ENCODE assay signal across 8 mouse cellular contexts in the genomic region with DNA sequence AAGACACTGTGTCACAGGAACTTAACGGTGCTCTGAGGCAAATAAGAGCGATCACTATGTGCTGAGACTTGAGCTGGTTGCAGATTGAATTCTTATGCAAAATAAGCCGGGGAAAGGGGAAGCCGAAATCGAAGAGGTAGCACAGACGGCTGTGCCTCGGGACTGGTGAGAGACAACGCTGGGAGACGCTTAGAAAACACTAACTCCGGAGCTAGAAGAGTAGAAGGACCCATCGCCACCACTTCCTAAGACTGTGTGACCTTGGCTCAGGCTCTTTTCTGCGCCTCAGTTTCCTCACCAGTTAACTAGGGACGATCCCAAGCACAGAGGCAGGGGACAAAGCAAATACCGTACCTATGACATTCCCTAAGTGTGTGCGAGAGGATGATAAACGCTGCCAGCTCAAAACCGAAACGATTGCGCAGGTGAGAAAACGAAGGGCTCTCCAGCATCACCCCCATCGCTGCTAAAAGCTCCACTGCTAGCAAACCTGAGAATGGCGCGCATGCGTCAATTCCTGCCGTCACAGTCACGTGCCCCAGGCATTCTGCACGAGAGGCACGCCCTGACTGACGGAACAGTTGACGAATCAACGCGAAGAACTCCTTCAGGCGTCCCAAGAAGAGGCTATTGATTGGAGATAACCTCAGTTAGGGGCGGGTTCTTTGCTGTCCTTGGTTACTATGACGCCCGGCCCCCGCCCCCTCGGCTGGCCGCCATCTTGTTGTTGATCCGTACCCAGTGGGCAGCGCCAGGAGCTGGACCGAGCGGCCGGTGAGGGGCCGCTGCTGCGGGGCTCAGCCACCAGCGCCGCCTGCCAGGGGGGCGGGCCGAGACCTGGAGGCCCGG. TPM values are rescaled to one million over a fixed set of nuclear protein-coding genes. Genes with fewer than 3 reads are reported as not detected.
DNase-seq lines count a peak whose midpoint lies in the region; ATAC-seq and TF ChIP-seq lines count a peak whose summit lies in the region.

A gene (plus strand): TSS at position 580 of the 849 bp plus-strand sequence.

- CTCF ChIA-PET in Patski (lab: Charles Lee) = interaction anchor here (0.7 to 1.2 kb wide), 5 partner anchors 15 to 98 kb away, joined by 3 to 4 read pairs (median 3); no protein-coding TSS in a partner anchor

- ATAC-seq in Patski = peak; percentile 91
- peak; percentile 99 for ATAC-seq in hindbrain, embryonic 13.5 days (ENCODE audit: low FRiP score)

- no peaks in the 10 kb centered on the region for H3K36me3 ChIP-seq in hindbrain, embryonic 13.5 days

- DNase-seq in Patski (ENCODE audit: low read depth, low spot score) = peak; percentile 99
- peak; percentile 100 for DNase-seq in cerebellum, postnatal 14 days
- peak; percentile 100 for DNase-seq in frontal cortex, postnatal 14 days (ENCODE audit: low spot score in 2 of 2)
- DNase-seq in layer of hippocampus, postnatal 25 days (ENCODE audit: extremely low spot score in 1 of 2, low spot score in 1 of 2) = peak; percentile 99 to 100
- DNase-seq in lung, postnatal 25 days (ENCODE audit: low spot score) = peak; percentile 100
- DNase-seq in retina, embryonic 14.5 days (ENCODE audit: low spot score) = peak; percentile 100
- DNase-seq in thymus, postnatal 4 days = peak; percentile 99

- in situ Hi-C loops in Patski (cut with MboI; ENCODE audit: low pct_unique_long_range_greater_than_20kb) = no loop called here

- peak within 1 kb of the TSS; percentile 97 for H3K27ac ChIP-seq in hindbrain, embryonic 13.5 days

- no peak for TF ChIP-seq CTCF in Patski (IDR thresholded peaks at IDR 0.05)

- peaks cover 4% of the 10 kb centered on the region for H3K27me3 ChIP-seq in Patski
- 0 out of 2 replicates have a peak, but pooled peaks cover 7% of the 10 kb centered on the region for H3K27me3 ChIP-seq in hindbrain, embryonic 13.5 days

- POLR2A ChIA-PET in Patski (lab: Charles Lee) = interaction anchor here (0.6 to 1.4 kb wide), 5 partner anchors 10 to 97 kb away, joined by 3 to 4 read pairs (median 4); a partner anchor contains a TSS

- peak within 1 kb of the TSS; percentile 81 for H3K4me2 ChIP-seq in hindbrain, embryonic 13.5 days

- peak within 1 kb of the TSS; percentile 97 for H3K4me3 ChIP-seq in hindbrain, embryonic 13.5 days

- H3K9me3 ChIP-seq in hindbrain, embryonic 13.5 days = no peaks in the 10 kb centered on the region

- under 1% methylated on average over 51 of the region's 51 CpGs for WGBS in hindbrain, embryonic 13.5 days

- peak within 1 kb of the TSS; percentile 98 for H3K9ac ChIP-seq in hindbrain, embryonic 13.5 days

- H3K4me1 ChIP-seq in hindbrain, embryonic 13.5 days (replicated peaks) = peaks cover 34% of the 10 kb centered on the region

RNA-seq across cellular contexts. Expression of the gene that starts here (rescaled TPM):
- polyA plus RNA-seq in Patski (2021) = 83.8 TPM
- polyA plus RNA-seq in hindbrain, embryonic 13.5 days (2015; fragmentation: Nextera tagmentation; extraction: Ambion mirVana) = 103 and 107 TPM in 2 replicates
- total RNA-seq in layer of hippocampus, postnatal 25 days (2021) = 100 to 1,000 TPM; 220 to 228 TPM

Comparison
In these comparisons a context has a peak if more than half of its experiments do, and no peak if none do; other contexts are left out.
1. Peak in every context shown above with its lines: DNase-seq, ATAC-seq, H3K4me3 ChIP-seq and H3K27ac ChIP-seq.